Mouse (Mus musculus): Measurements from ENCODE around the gene Spg21. TPM values are rescaled to one million over a fixed set of nuclear protein-coding genes. Genes with fewer than 3 reads are reported as not detected.

The Spg21 gene
- polyA plus RNA-seq, 1 experiment from 2014 or later = 85.9 TPM

DNA sequence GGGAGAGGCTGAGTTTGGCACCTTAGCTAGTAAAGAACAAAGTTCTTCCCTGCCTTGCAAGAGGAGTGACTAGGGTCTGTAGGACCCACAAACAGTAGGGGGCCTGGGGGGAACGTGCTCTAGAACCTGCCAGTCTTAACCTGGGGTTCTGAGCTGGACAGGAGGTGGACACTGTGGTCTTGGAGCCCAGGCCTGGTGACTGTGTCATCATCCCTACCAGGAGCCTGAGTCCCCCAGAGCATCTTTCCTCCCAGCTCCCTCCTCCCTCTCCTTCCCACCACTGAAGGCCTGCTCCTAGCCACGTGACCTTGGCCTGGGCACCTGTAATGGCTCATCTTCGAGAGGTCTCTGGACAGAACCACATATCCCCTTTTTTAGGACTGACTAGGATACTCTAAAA, 73.4 kb downstream of the Spg21 start:
- Histone ChIP-seq H3K27me3 (replicated peaks; ENCODE audit: control insufficient read depth, insufficient read depth, low read length) (no peaks in the 10 kb centered on the region), H3K4me2 (ENCODE audit: low read length) (no peak overlapping the region), H3K36me3 (ENCODE audit: control insufficient read depth, insufficient read depth, low read length) (no peaks in the 10 kb centered on the region), H3K9ac (ENCODE audit: low read length) (no peak overlapping the region), H3K4me3 (ENCODE audit: low read depth, low read length) (no peak overlapping the region), H3K4me1 (replicated peaks; ENCODE audit: control insufficient read depth, insufficient read depth, low read length) (no peaks in the 10 kb centered on the region), H3K9me3 (ENCODE audit: control insufficient read depth, low read length) (no peaks in the 10 kb centered on the region), H3K27ac (ENCODE audit: low read depth) (no peak overlapping the region)
- 83% methylated on average over 3 of the region's 3 CpGs for WGBS
- DNase-seq (ENCODE audit: low spot score) = no peak
- no peak for ATAC-seq (replicated peaks; ENCODE audit: low FRiP score, low TSS enrichment, low read depth)

DNA sequence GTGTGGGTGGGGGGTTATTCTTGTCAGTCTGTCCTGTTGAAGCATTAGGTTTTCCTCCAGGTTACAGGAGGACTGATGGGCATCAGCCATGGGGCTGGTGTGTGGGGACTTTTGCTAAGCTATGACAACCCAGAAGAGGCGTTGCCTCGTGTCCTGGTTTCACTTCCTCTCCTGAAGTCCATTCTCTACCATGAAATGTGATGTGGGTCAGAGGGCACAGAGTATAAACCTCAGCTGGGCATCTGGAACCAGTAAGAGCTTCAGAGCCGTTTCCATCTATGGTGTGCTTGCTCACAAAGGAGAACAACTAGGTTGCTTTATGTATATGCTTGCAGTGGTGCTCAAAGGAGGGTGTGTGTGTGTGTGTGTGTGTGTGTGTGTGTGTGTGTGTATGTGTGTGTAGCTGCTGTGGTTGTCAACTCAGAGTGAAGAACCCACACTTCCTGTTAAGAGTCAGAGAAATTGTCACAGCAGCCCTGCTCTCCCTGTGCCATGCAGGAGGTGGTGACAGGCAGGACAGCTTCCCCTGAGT, 74.5 kb downstream of the Spg21 start:
- Histone ChIP-seq H3K27ac (ENCODE audit: low read depth) (no peak overlapping the region), H3K4me3 (ENCODE audit: low read depth, low read length) (no peak overlapping the region), H3K4me2 (ENCODE audit: low read length) (no peak overlapping the region), H3K36me3 (ENCODE audit: control insufficient read depth, insufficient read depth, low read length) (no peaks in the 10 kb centered on the region), H3K4me1 (replicated peaks; ENCODE audit: control insufficient read depth, insufficient read depth, low read length) (no peaks in the 10 kb centered on the region), H3K9me3 (ENCODE audit: control insufficient read depth, low read length) (no peaks in the 10 kb centered on the region), H3K27me3 (replicated peaks; ENCODE audit: control insufficient read depth, insufficient read depth, low read length) (no peaks in the 10 kb centered on the region), H3K9ac (ENCODE audit: low read length) (no peak overlapping the region)
- WGBS = 56% methylated on average over 3 of the region's 3 CpGs
- ATAC-seq (replicated peaks; ENCODE audit: low FRiP score, low TSS enrichment, low read depth) (no peak), DNase-seq (ENCODE audit: low spot score) (no peak)

DNA sequence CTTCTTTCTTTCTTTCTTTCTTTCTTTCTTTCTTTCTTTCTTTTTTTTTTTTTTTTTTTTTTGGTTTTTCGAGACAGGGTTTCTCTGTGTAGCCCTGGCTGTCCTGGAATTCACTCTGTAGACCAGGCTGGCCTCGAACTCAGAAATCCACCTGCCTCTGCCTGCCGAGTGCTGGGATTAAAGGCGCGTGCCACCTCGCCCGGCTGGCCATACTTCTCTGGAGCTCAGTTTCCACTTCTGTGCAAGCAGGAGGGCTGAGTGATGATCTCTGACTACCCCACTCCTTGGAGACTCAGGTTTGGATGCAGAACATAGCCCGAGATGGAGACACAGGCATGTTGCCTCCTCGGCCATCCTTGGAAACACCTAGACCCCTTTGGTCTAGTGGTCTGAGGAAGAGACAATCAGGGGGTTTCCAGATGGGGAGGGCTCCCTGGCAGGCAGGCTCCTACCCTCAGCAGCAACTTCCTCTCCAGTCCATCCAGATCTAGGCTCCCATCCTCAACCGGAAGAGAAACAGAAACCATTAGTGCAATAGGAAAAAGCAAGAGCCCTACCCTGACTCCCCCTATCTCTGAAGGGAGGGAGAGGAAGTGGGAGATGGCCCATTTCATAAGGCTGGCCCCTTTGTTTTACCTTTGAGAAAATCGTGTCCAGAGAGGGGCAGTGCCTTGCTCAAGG, 75.2 kb downstream of the Spg21 start:
- Histone ChIP-seq H3K9me3 (ENCODE audit: control insufficient read depth, low read length) (no peaks in the 10 kb centered on the region), H3K27me3 (replicated peaks; ENCODE audit: control insufficient read depth, insufficient read depth, low read length) (no peaks in the 10 kb centered on the region), H3K36me3 (ENCODE audit: control insufficient read depth, insufficient read depth, low read length) (no peaks in the 10 kb centered on the region), H3K4me2 (ENCODE audit: low read length) (no peak overlapping the region), H3K27ac (ENCODE audit: low read depth) (no peak overlapping the region), H3K4me3 (ENCODE audit: low read depth, low read length) (no peak overlapping the region), H3K9ac (ENCODE audit: low read length) (no peak overlapping the region), H3K4me1 (replicated peaks; ENCODE audit: control insufficient read depth, insufficient read depth, low read length) (no peaks in the 10 kb centered on the region)
- no peak for DNase-seq (ENCODE audit: low spot score)
- ATAC-seq (replicated peaks; ENCODE audit: low FRiP score, low TSS enrichment, low read depth) = no peak
- 88% methylated on average over 10 of the region's 11 CpGs for WGBS

- H3K4me3 ChIP-seq (ENCODE audit: low read depth, low read length) = no peak overlapping the region
- 0 out of 2 replicates have a peak, but pooled peaks cover 2% of the 10 kb centered on the region for H3K4me1 ChIP-seq (replicated peaks; ENCODE audit: control insufficient read depth, insufficient read depth, low read length)
- no peak overlapping the region for H3K9ac ChIP-seq (ENCODE audit: low read length)
- H3K4me2 ChIP-seq (ENCODE audit: low read length) = no peak overlapping the region
- no peak overlapping the region for H3K27ac ChIP-seq (ENCODE audit: low read depth)
- ATAC-seq (replicated peaks; ENCODE audit: low FRiP score, low TSS enrichment, low read depth) = no peak
- H3K36me3 ChIP-seq (ENCODE audit: control insufficient read depth, insufficient read depth, low read length) = no peaks in the 10 kb centered on the region
- no peaks in the 10 kb centered on the region for H3K27me3 ChIP-seq (replicated peaks; ENCODE audit: control insufficient read depth, insufficient read depth, low read length)
- no peak for DNase-seq (ENCODE audit: low spot score)
- H3K9me3 ChIP-seq (ENCODE audit: control insufficient read depth, low read length) = no peaks in the 10 kb centered on the region
- 78% methylated on average over 4 of the region's 4 CpGs for WGBS
Measured at GRCm38 (mm10) chr9:65536491-65536890, 75.7 kb downstream of the Spg21 start.

Other genes with a start within 250 kb of the Spg21 start
- gene Cilp, start 195.8 kb upstream of the Spg21 start, polyA plus RNA-seq (2014; fragmentation: Nextera tagmentation; extraction: Ambion mirVana) = 1.1 and 2.0 TPM in 2 replicates
- 42.6 and 47.1 TPM in 2 replicates for gene Clpx, start 166.7 kb upstream of the Spg21 start, polyA plus RNA-seq (2014; fragmentation: Nextera tagmentation; extraction: Ambion mirVana)
- gene Pdcd7, start 114.8 kb upstream of the Spg21 start, polyA plus RNA-seq (2014; fragmentation: Nextera tagmentation; extraction: Ambion mirVana) = 9.2 and 11.2 TPM in 2 replicates
- gene Ubap1l, start 99.9 kb upstream of the Spg21 start, polyA plus RNA-seq (2014; fragmentation: Nextera tagmentation; extraction: Ambion mirVana) = 0.13 and 0.39 TPM in 2 replicates
- gene Kbtbd13, start 69.3 kb upstream of the Spg21 start, polyA plus RNA-seq (2014; fragmentation: Nextera tagmentation; extraction: Ambion mirVana) = 0.66 and 1.1 TPM in 2 replicates
- gene Rasl12, start 62.4 kb upstream of the Spg21 start, polyA plus RNA-seq (2014; fragmentation: Nextera tagmentation; extraction: Ambion mirVana) = 2.6 and 2.7 TPM in 2 replicates
- 0.36 and 0.80 TPM in 2 replicates for gene Slc51b, start 38.0 kb upstream of the Spg21 start, polyA plus RNA-seq (2014; fragmentation: Nextera tagmentation; extraction: Ambion mirVana)
- gene Mtfmt, start 25.2 kb upstream of the Spg21 start, polyA plus RNA-seq (2014; fragmentation: Nextera tagmentation; extraction: Ambion mirVana) = 19.5 and 20.2 TPM in 2 replicates
- gene Ankdd1a, start 59.2 kb downstream of the Spg21 start, polyA plus RNA-seq (2014; fragmentation: Nextera tagmentation; extraction: Ambion mirVana) = not detected in 2 replicates
- gene Plekho2, start 119.1 kb downstream of the Spg21 start, polyA plus RNA-seq (2014; fragmentation: Nextera tagmentation; extraction: Ambion mirVana) = 11.9 and 12.6 TPM in 2 replicates
- gene Pif1, start 126.2 kb downstream of the Spg21 start, polyA plus RNA-seq (2014; fragmentation: Nextera tagmentation; extraction: Ambion mirVana) = 8.1 and 9.9 TPM in 2 replicates
- gene Rbpms2, start 168.7 kb downstream of the Spg21 start, polyA plus RNA-seq (2014; fragmentation: Nextera tagmentation; extraction: Ambion mirVana) = 28.2 and 32.3 TPM in 2 replicates
- gene Oaz2, start 207.1 kb downstream of the Spg21 start, polyA plus RNA-seq (2014; fragmentation: Nextera tagmentation; extraction: Ambion mirVana) = 166 and 184 TPM in 2 replicates

Data from intestine, embryonic 14.5 days (tissue).